Mouse (Mus musculus): ENCODE data around the gene Gpr179.

The Gpr179 gene

GRCm38 (mm10) chr11:97289276-97290230, 62.3 kb downstream of the Gpr179 start:
- ChIA-PET CTCF (interaction anchor here (0.6 to 2.3 kb wide), 7 partner anchors 9 to 652 kb away, joined by 3 to 9 read pairs (median 4); no protein-coding TSS in a partner anchor), POLR2A (interaction anchor here (0.5 to 23.3 kb wide), 40 partner anchors 8 to 1549 kb away, joined by 3 to 489 read pairs (median 4); partner anchors contain the start of genes Mrpl45 (in 2 of the 4), Npepps (in 2 of the 4), Cdk5rap3 (in 1 of the 4) and Socs7 (in 1 of the 4))

GRCm38 (mm10) chr11:97287643-97288042, 64.2 kb downstream of the Gpr179 start:
- POLR2A ChIA-PET = interaction anchor here in 3 of 4 experiments (0.5 to 23.3 kb wide), 17 partner anchors 8 to 310 kb away, joined by 3 to 489 read pairs (median 4); partner anchors contain the start of genes Mrpl45 (in 2 of the 3), Kpnb1 (in 1 of the 3) and Npepps (in 1 of the 3)

GRCm38 (mm10) chr11:97286973-97287372, 64.9 kb downstream of the Gpr179 start:
- CTCF ChIA-PET = interaction anchor here in 2 of 4 experiments (0.6 to 0.7 kb wide), 2 partner anchors 36 to 41 kb away, joined by 3 to 10 read pairs; no protein-coding TSS in a partner anchor
- POLR2A ChIA-PET = interaction anchor here in 3 of 4 experiments (0.6 to 23.3 kb wide), 14 partner anchors 8 to 309 kb away, joined by 3 to 489 read pairs (median 3); partner anchors contain the start of genes Mrpl45 (in 2 of the 3), Kpnb1 (in 1 of the 3) and Npepps (in 1 of the 3)

More at GRCm38 (mm10) chr11:97287643-97288042, 64.2 kb downstream of the Gpr179 start:
- CTCF ChIA-PET = interaction anchor here in 2 of 4 experiments (0.6 to 2.3 kb wide), 3 partner anchors 14 to 40 kb away, joined by 3 to 10 read pairs (median 8); no protein-coding TSS in a partner anchor

GRCm38 (mm10) chr11:97285852-97286775, 65.8 kb downstream of the Gpr179 start:
- ChIA-PET CTCF (interaction anchor here in 3 of 4 experiments (0.6 to 1.2 kb wide), 5 partner anchors 11 to 1056 kb away, joined by 3 to 6 read pairs (median 5); no protein-coding TSS in a partner anchor), POLR2A (interaction anchor here (0.6 to 23.3 kb wide), 17 partner anchors 8 to 308 kb away, joined by 3 to 489 read pairs (median 3); partner anchors contain the start of genes Mrpl45 (in 2 of the 4) and Kpnb1 (in 1 of the 4))

- ChIA-PET CTCF (interaction anchor here in 3 of 4 experiments (0.6 to 1.2 kb wide), 4 partner anchors 25 to 311 kb away, joined by 3 to 6 read pairs (median 4); no protein-coding TSS in a partner anchor), POLR2A (interaction anchor here in 3 of 4 experiments (0.6 to 23.3 kb wide), 14 partner anchors 9 to 694 kb away, joined by 3 to 489 read pairs (median 4); partner anchors contain the start of gene Mrpl45 (in 3 of the 3))
Measured at GRCm38 (mm10) chr11:97284854-97285253, 67.0 kb downstream of the Gpr179 start.

- ChIA-PET POLR2A (interaction anchor here (0.6 to 23.3 kb wide), 28 partner anchors 11 to 1253 kb away, joined by 3 to 489 read pairs (median 4); partner anchors contain the start of gene Mrpl45 (in 2 of the 4)), CTCF (interaction anchor here in 3 of 4 experiments (0.6 to 1.4 kb wide), 4 partner anchors 28 to 415 kb away, joined by 3 to 16 read pairs (median 4); no protein-coding TSS in a partner anchor)
Measured at GRCm38 (mm10) chr11:97282179-97282578, 69.7 kb downstream of the Gpr179 start.
